Comparison of ENCODE assay signal across 13 mouse cellular contexts in genomic region chr7:49699107-49700023, GRCm38 (mm10). TPM values are rescaled to one million over a fixed set of nuclear protein-coding genes. Genes with fewer than 3 reads are reported as not detected.
DNase-seq lines count a peak whose midpoint lies in the region; ATAC-seq and TF ChIP-seq lines count a peak whose summit lies in the region.
"Had no signal": no experiment of that assay in that cellular context is flagged by ENCODE, and none has a peak within 500 bp of the region (broad histone marks: within the 10 kb centered on the region; RNA-seq: fewer than 3 reads in every experiment).

No protein-coding gene starts in this region.

- H3K4me1 ChIP-seq in forebrain, embryonic 15.5 days, result peaks cover 21% of the 10 kb centered on the region
- peaks cover 33% of the 10 kb centered on the region for H3K4me1 ChIP-seq in midbrain, embryonic 11.5 days (ENCODE audit: control insufficient read depth, insufficient read depth, low read length)

- H3K9ac ChIP-seq in forebrain, embryonic 15.5 days (replicated peaks), result no peak overlapping the region
- no peak overlapping the region for H3K9ac ChIP-seq in midbrain, embryonic 11.5 days (ENCODE audit: low read length)

- H3K27me3 ChIP-seq in forebrain, embryonic 15.5 days, result peaks cover 57% of the 10 kb centered on the region
- H3K27me3 ChIP-seq in midbrain, embryonic 11.5 days (ENCODE audit: control insufficient read depth, insufficient read depth, low read length), result peaks cover 74% of the 10 kb centered on the region
- H3K27me3 ChIP-seq: CH12.LX had no signal

- H3K36me3 ChIP-seq in forebrain, embryonic 15.5 days, result no peaks in the 10 kb centered on the region
- no peaks in the 10 kb centered on the region for H3K36me3 ChIP-seq in midbrain, embryonic 11.5 days (ENCODE audit: control insufficient read depth, insufficient read depth, low read length)

- H3K9me3 ChIP-seq in forebrain, embryonic 15.5 days, result no peaks in the 10 kb centered on the region
- H3K9me3 ChIP-seq in midbrain, embryonic 11.5 days (ENCODE audit: control insufficient read depth, low read length), result no peaks in the 10 kb centered on the region

- no peak overlapping the region for H3K4me3 ChIP-seq in forebrain, embryonic 15.5 days
- no peak overlapping the region for H3K4me3 ChIP-seq in midbrain, embryonic 11.5 days (ENCODE audit: low read depth, low read length)
- H3K4me3 ChIP-seq: myocyte had no signal

- H3K4me2 ChIP-seq in forebrain, embryonic 15.5 days (replicated peaks), result no peak overlapping the region
- no peak overlapping the region for H3K4me2 ChIP-seq in midbrain, embryonic 11.5 days

- no peak for TF ChIP-seq CTCF in brain, embryonic 14.5 days (IDR thresholded peaks at IDR 0.05; ENCODE audit: borderline replicate concordance, extremely low read depth, insufficient read depth, insufficient read length)

- peak; percentile 82 for ATAC-seq in forebrain, embryonic 15.5 days (replicated peaks)
- peak; percentile 64 for ATAC-seq in midbrain, embryonic 11.5 days (ENCODE audit: low FRiP score)

- no peak overlapping the region for H3K27ac ChIP-seq in forebrain, embryonic 15.5 days (replicated peaks)
- no peak overlapping the region for H3K27ac ChIP-seq in midbrain, embryonic 11.5 days (ENCODE audit: low read depth, low read length)

- TF ChIP-seq POLR2A in brain, embryonic 14.5 days (IDR thresholded peaks at IDR 0.05; ENCODE audit: borderline replicate concordance, extremely low read depth, insufficient read depth, insufficient read length, poor library complexity, severe bottlenecking), result no peak

- 5% methylated on average over 13 of the region's 13 CpGs for WGBS in forebrain, embryonic 15.5 days
- WGBS in midbrain, embryonic 11.5 days, result 15% methylated on average over 13 of the region's 13 CpGs

- DNase-seq in Muller cell, postnatal 12 days (ENCODE audit: inconsistent ontology term), result peak; percentile 42
- peak; percentile 86 for DNase-seq in brain, embryonic 14.5 days (ENCODE audit: low read depth)
- peak; percentile 94 for DNase-seq in midbrain, embryonic 11.5 days (ENCODE audit: low spot score, missing footprints)
- no peak for DNase-seq in thymus, adult 18-20 months
- DNase-seq in right cerebral cortex, postnatal 4 days, result no peak
- no peak for DNase-seq in layer of hippocampus, adult 9-10 months (ENCODE audit: low spot score)
- DNase-seq: adrenal gland, postnatal 14 days; liver; lung, postnatal 10 days; right cerebral cortex, postnatal 14 days had no signal

RNA-seq across cellular contexts. Expression of gene Htatip2, which starts 59.5 kb away (rescaled TPM):
- 1.3 and 1.5 TPM in 2 replicates for polyA plus RNA-seq in brain, embryonic 14.5 days (2012; rRNA removed)
- 1.5 and 2.2 TPM in 2 replicates for polyA plus RNA-seq in forebrain, embryonic 15.5 days (2015; fragmentation: Nextera tagmentation; extraction: Ambion mirVana)
- polyA plus RNA-seq in midbrain, embryonic 11.5 days (2014; fragmentation: Nextera tagmentation; extraction: Ambion mirVana), result 11.1 and 12.1 TPM in 2 replicates

Comparison
In these comparisons a context has a peak if more than half of its experiments do, and no peak if none do; other contexts are left out.
1. DNase-seq: peak in Muller cell, postnatal 12 days (single experiment), brain, embryonic 14.5 days (single experiment) and midbrain, embryonic 11.5 days (single experiment); none in thymus, adult 18-20 months (0 of 2), right cerebral cortex, postnatal 4 days (single experiment) and layer of hippocampus, adult 9-10 months (single experiment).